Mouse (Mus musculus): Measurements from ENCODE around the gene Akap1. TPM values are rescaled to one million over a fixed set of nuclear protein-coding genes. Genes with fewer than 3 reads are reported as not detected.

The Akap1 gene
- total RNA-seq, 2 experiments from 2014 or later, result 0.42 to 3.3 TPM

DNA sequence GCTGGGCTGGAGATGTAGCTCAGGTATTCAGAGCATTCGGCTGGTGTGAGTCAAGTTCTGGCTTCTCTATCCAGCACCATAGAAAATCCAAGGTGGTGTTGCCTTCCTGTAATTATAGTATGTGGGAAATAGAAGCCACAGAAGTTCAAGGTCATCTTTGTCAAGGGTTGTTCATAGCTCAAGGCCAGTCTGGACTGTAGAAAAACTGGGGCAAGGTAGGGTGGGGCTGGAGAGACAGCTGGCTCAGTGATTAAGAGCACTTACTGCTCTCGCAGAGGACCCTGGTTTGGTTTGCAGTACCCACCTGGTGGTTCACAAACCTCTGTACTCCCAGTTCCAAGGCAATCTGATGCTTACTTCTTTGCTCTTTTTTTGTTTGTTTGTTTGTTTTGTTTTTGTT lies 24.6 kb upstream of the Akap1 start:
- ATAC-seq (replicated peaks; ENCODE audit: low FRiP score, poor library complexity, severe bottlenecking), result no peak

DNA sequence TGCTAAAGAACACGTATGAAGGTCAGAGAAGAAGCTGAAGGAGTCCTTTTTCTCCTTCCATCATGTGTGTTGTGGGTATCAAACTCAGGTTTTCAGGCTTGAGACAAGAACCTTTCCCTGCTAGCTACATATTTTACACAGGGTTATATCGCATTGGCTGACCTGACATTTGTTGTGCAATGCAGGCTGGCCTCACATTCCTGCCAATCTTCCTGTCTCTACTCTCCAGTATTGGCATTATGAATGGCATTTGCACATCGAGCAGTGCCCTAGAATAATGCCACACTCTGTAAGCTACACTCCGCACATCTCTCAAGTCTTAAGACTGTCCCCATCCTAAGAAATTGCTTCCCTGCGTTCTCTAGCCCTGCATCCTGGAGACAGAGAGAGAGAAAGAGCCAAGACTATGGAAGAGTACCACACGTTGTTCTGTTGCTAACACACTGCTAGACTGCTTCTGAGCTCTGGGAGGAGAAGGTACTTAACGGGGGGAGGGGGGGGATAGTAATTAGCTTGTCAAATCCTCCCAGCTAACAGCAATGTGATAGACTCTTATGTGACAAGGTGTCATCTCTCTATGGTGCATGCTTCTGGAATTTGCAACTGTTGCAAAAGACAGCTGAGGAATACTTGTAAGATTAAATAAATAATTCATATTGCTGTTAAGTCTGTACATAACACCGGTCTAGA lies 20.1 kb upstream of the Akap1 start:
- ATAC-seq (replicated peaks; ENCODE audit: low FRiP score, poor library complexity, severe bottlenecking), result no peak

DNA sequence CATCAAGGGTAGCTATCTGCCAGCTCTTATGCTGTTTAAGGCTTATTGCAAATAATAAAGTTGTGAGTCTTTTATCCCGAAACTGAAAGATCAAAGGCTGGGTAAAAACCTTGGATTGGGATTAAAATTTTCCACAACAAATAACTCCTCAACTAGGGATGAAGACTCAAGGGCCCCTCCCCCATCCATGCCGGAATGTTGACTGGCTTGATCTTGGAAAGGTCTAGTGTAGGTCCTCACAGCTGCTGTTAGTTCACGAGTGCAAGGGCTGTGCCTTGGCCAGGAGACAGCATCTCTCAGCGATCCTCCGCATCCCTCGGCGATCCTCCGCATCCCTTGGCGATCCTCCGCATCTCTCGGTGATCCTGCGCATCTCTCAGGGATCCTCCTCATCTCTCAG lies 13.6 kb upstream of the Akap1 start:
- no peak for ATAC-seq (replicated peaks; ENCODE audit: low FRiP score, poor library complexity, severe bottlenecking)

DNA sequence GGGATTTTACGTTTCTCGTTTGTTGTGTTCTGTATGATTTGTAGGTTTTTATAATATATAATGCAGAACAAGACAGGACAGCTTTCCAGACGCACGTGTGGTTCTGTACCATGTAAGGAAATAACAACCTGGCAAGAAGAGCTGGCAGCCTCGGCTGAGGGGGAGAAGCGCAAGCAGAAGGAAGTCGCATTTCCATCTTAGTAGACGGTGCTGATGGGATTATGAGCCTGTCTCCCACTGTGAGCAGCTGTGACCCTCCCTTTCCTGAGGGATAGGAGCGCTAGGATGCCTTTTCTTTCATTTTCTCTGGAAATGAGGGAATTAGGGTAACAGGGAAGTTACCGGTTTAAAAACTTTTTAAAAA lies 9.3 kb upstream of the Akap1 start:
- no peak for ATAC-seq (replicated peaks; ENCODE audit: low FRiP score, poor library complexity, severe bottlenecking)

DNA sequence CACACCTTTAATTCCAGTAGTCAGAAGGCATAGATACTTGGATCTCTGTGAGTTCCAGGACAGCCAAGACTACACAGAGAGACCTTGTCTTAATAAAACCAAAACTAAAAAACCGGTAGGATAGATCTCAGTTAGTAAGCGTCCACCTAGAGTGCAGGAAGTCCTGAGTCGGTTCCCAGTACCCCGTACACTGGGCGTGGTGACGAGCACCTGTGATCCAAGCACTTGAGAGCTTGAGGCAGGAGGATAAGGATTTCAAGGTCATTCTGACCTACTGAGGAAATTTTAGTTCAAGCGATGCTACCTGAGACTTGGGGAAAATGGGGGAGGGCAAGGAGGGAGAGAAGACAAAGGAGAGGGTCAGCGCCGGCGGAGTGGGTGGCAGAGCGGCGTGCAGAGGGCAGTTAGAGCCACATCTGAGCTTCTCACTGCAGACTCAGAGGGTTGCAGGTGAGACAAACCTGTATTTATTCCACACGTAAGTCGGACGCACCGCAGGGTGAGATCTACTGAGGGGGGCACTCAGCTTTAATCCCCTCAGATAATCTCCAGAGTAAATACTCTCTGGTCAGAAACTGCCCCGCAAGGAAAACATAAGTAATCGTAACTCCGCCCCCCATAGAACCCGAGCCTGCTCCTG lies 8.8 kb upstream of the Akap1 start:
- ATAC-seq (replicated peaks; ENCODE audit: low FRiP score, poor library complexity, severe bottlenecking), result no peak

DNA sequence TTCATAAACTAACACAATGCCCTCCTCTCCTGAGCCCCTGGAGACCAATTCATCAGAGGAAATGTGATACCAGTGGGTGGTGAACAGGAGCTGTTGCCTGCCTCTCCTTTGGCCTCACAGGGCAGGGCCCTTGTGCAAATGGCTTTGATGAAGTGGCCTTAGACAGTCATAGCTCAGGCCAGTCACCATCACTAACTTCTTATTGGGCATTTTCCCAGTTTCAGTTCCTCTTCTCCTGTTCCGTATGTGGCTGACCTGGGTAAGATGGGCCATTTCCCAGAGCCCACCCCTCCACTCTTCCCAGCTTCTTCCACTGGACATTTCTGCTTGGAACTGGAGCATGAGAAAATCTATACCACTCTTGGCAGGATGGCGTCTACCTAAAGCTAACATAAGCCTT lies 5.1 kb upstream of the Akap1 start:
- no peak for ATAC-seq (replicated peaks; ENCODE audit: low FRiP score, poor library complexity, severe bottlenecking)

DNA sequence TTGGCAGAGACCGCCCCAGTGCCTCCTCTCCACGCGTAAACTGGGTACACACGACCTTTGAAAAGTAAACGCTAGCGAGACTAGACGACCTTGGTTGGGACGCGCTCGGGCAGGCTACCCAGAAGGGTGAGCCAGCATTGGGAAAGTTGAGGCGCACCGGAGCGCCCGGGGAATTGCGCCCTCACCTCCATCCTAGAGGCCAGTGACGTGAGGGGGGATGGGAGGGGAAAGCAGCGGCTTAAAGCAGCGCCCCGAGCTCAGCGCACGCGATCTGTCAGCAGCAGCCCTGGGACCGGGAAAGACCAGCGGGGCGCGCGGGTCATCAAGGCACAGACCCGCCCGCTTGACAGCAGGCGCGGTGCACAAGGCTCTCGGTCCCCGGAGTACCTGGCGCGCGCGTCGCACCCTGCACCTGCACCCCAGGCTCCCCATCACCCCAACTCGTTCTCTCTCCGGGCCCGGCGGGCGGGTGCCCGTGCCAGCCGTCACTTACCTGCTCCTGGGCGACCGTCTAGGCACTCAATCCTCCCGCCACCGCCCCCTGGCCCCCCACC lies 405 bp downstream of the Akap1 start:
- ATAC-seq (replicated peaks; ENCODE audit: low FRiP score, poor library complexity, severe bottlenecking), result no peak

DNA sequence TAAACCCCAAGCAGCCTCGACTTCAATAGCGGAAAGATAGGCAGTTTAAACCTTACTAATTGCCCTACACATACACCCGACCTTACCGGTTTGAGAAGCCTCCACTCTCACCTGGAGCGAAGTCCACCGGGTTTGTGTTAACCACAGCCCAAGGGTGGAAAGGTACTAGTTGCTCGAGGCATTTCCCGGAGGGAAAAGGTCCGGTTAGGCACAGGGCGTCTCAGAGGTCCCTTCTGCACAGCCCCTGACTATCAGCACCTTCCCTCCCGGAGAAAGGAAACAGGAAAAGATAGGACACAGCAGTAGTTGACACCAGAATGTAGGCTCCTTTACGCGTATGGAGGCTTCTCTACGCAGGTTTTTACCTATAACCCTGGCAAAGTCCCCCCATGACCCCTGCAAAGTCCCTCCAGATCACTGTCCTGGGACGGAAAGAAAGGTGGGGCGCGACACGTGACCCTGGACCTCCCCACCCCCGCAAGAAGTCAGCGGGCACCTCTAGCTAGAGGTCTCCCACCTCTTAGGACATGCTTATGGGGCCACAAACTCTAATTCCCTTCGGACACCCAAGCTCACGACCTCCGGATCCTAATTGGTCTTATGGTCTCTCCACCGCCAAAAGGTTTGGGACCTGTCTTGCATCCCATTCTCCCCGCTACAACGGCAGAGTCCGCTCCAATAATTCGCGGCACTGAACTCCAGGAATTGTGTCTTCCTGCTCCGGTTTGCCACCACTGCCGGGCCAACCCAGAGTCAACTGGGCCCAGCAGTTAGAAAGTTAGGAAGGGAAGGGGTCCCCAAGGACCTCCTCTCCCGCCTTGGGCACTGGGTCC lies 1.1 kb downstream of the Akap1 start:
- ATAC-seq (replicated peaks; ENCODE audit: low FRiP score, poor library complexity, severe bottlenecking), result no peak

DNA sequence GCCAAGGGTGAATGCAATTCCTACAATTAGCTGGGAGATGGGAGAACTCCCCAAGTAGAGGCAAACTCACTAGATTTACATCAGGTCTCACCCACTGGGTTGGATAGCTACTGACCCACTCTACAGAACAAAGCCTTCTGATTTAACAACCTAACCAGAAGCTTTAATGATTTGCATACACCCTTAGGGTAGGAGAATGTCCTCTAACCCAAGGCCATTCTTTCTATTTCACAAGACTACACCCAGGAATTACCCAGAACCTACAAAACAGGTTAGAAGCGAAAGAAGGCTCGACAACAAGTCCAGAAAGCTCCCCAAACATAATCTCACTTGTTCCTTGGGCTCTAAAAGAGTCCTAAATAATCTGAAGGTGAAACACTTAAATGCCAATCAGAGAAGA lies 2.0 kb downstream of the Akap1 start:
- ATAC-seq (replicated peaks; ENCODE audit: low FRiP score, poor library complexity, severe bottlenecking), result no peak

DNA sequence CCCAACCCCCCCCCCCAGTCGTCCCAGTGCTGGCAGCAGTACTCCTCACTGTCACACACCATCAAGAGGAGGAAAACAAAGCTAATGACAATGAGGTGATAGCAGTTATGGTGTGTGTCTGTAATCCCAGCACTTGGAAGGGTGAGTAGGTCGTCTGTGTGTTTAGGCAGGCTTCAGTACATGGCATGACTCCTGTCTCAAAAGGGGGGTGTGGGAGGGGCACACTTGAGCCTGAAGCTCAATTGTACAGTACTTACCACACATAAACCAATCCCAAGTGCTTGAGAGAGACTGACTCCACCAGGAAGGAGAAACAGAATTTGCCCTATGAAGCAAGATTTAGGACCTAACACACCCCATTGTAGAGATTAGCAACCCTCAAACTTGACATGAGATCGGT lies 3.3 kb downstream of the Akap1 start:
- ATAC-seq (replicated peaks; ENCODE audit: low FRiP score, poor library complexity, severe bottlenecking), result no peak

DNA sequence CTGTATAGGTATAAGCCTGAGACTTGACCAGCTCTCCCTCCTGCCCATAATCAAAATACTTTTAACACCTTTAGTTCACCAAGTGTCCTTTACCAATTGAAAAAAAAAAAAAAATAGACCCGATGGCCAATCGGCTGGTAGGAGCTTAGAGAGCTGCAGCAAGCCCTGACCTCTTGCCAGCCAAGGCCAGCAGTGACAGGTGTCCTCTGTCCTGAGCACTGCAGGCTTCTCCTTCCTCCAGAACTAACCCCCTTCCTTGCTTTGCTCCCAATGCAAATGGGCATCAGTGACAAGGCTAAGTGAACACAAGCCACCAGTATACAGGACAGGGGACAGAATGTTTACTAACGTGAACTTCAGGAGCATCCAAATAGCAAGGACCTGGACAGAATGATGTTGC lies 3.7 kb downstream of the Akap1 start:
- ATAC-seq (replicated peaks; ENCODE audit: low FRiP score, poor library complexity, severe bottlenecking), result no peak

DNA sequence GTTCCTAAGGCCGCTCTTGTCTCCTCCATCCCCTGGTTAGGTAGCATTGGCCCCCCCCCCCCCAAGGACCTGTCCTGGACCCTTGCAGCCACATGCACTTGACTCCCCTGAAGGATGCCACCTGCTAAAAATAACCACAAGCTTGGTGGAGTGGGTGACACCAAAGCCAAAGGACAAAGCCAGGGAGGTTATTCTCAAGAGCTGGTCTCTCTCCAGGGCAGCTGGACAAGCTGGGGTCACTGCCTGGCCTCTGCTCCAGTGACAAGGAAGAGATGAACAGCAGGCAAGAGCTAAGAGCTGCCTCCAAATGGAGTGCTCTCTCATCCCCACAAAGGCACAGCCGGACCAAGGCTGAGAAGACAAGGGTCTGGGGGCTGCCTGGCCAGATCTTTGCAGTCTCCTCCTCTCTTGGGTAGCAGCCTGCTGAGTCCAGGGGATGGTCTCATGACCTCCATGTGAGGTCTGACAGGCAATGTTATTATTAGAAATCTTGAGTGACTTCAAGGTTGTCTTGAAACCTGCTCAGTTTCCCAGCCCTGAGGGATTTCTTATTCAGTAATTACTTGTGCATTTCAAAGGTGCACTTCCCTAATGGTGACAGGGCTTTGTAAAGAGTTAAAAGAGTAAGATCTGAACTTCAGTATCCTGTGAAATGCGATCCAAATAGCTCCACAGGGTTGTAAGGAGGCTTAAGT lies 6.9 kb downstream of the Akap1 start:
- ATAC-seq (replicated peaks; ENCODE audit: low FRiP score, poor library complexity, severe bottlenecking), result no peak

DNA sequence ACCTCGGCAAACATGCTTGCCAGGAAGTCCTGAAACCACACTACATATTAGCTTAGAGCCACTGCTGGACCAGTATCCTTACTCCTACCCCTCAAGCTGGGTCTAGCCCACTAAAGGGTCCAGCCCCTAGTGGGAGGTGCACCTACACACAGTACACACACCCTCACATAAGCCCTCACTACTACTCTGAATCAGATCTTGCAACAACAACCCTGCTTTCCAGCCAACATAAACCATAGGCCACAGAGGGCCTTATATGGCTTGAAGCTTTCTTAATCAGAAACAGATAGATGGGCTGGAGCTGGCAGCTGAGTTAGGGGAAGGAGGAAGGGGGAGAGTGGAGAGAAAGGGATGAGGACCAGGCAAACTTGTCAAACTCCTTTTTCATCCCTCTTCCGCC lies 8.0 kb downstream of the Akap1 start:
- ATAC-seq (replicated peaks; ENCODE audit: low FRiP score, poor library complexity, severe bottlenecking), result no peak

DNA sequence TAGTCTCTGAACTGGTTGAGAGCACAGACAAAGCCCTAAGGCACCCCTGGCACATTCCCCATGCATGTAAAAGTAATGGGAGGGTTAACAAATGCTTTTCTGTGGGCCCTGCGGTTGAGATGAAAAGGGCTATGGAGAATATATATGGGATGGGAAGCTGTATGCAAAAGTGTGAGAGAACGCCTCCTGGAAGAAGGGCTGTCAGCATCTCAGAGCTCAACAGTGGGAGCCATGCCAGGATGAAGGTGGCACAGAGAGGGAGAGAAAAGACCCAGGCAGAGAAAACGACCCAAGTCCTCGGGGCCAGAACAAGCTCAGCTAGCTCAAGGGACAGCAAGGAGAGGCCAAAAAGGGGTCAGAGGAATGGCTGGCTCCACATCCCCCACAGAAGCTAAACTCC lies 8.6 kb downstream of the Akap1 start:
- no peak for ATAC-seq (replicated peaks; ENCODE audit: low FRiP score, poor library complexity, severe bottlenecking)

DNA sequence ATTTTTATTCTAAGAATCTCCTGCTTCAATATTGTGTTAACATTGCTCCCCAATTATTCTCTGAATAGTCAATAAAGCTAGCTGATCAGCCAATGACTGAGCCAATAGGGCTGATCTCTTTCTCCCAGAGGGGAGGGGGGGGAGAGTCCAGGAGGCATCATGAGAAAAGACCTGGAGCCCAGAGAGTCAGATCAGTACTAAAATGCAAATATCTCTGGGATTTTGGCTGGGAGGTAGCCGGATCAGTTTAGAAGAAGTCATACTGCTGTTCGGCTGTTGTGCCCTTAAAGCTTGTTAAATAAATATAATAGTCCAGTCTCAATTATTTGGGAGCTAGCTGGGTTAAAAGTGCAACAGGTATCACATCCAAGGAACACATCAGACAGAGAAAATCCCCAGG lies 10.8 kb downstream of the Akap1 start:
- no peak for ATAC-seq (replicated peaks; ENCODE audit: low FRiP score, poor library complexity, severe bottlenecking)

DNA sequence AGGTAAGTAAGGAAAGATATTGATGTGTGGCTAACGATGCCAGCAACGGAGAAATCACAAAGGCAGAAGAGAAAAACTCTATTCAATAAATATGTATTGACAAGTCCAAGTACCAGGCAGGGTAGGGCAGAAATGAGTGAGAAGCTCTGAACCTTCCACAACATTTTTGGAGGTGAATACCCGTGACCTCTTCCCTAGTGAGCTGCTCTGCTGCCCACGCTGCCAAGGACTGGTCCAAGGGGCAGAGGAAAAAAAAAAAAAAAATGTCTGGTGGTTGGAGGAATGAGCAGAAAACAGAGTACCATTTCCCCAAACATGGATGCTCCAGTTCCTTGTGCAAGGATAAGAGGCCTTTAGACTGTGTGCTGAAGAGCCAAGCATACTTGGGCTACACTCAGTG lies 11.6 kb downstream of the Akap1 start:
- no peak for ATAC-seq (replicated peaks; ENCODE audit: low FRiP score, poor library complexity, severe bottlenecking)

DNA sequence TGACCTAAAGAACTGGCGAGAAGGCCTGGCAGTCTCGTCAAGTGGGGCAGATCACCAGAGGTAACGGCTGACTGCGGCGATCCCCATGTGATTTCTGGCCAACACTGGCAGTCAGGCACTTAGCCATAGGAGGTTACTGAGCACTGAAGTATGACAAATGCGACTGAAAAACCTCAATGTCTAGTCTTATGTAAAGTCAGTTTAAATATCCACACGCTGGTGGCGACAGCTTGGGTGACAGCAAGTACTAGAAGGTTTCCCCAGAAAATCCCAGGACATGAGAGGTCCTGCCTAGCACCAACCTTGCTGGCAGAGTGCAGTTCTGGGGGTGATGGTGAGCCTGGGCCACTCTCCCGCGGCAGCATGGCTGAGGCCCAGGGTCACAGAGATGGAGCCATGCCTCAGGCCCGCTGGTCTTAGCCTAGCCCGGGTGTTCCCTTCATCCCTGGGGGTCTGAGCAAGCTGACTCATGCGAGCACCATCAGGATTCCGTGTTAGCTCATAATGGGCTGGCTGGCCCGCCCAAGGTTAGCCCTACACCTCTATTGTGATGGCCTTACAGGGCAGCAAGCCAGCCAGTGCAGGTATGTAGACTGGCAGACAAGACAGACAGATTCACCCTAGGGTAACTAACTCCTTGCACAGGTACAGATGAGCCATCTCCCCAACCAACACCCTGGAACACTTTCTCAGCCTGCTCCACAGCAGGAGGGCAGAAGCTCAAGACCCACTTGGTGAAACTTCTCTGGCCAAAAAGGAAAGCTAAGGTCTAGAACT lies 13.1 kb downstream of the Akap1 start:
- ATAC-seq (replicated peaks; ENCODE audit: low FRiP score, poor library complexity, severe bottlenecking), result no peak

DNA sequence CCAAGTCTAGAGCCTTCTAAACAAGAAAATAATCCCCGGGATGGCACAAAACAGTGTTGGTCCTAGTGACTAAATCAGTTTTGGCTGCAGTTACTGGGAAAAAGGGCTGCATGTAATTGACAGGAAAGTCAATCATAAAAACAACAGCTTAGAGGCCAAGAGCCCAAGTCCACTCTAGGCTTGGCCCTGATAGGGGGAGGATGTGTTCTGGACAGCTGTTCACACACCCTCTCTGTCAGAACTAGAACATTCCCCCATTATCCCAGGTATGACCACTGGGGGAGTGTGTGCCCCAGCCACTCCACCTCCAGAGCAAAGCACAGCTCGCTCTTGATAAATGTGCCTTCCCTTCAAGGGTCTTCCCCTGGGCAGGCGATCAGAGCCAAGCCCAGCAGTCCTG lies 14.7 kb downstream of the Akap1 start:
- ATAC-seq (replicated peaks; ENCODE audit: low FRiP score, poor library complexity, severe bottlenecking), result no peak

DNA sequence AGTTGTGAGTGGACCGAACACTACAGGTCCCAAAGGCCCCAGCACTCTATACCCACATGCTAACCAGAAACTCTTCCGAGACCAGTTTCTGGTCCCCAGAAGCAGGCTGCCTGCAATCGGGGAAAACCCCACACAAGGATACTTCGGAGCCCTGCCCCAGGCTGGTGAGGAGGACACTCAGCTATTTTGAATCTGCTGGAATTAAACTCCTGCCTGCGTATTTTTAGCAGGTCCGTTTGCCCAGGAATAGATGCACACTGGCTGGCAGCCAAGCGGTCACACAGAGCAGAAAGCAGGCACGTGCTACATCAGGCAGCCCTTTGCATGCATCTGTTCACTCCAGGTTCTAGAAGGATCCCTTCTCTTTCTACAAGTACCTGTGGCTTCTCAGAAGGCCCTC lies 15.1 kb downstream of the Akap1 start:
- ATAC-seq (replicated peaks; ENCODE audit: low FRiP score, poor library complexity, severe bottlenecking), result no peak

DNA sequence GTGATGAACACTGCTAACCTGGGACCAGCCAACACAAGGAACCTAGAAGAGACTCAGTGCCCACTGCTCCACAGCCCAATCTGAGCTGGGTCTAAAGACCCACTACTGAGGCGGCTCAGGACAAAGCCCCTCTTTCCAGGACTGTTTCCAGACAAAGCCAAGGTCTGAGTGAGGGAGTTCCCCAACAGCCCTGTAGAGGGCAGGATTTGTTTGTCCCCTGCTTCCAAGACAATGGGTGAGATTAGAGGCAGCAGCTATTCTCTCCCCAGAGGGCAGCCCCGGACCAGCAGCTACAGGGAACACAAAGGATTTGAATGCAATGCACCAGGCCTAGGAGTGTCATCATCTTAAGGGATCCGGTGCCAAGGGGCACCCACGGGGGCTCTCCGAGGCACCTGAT lies 15.8 kb downstream of the Akap1 start:
- no peak for ATAC-seq (replicated peaks; ENCODE audit: low FRiP score, poor library complexity, severe bottlenecking)
